Mouse (Mus musculus) kidney, adult 10 weeks (tissue): ENCODE results near the gene Kyat3. TPM values are rescaled to one million over a fixed set of nuclear protein-coding genes. Genes with fewer than 3 reads are reported as not detected.

Experiments used
- polyA plus RNA-seq: library from polyadenylated mRNA; stranded (reverse); fragments of 350-450 nt; fragmentation: Illumina TruSeq; extraction: RNeasy Lipid Tissue Mini Kit (QIAGEN cat#74804); gene quantifications from one replicate; pipeline ENCODE4 v1.2.3, GENCODE M21; 2014; ENCODE audit warnings: low read depth, low replicate concordance

Kyat3 gene
- 416 TPM for polyA plus RNA-seq

GRCm38 (mm10) chr3:142700442-142701322, at the start of gene Kyat3:
Gene Kyat3 (plus strand): TSS chr3:142701051.

GRCm38 (mm10) chr3:142764995-142765777, 64.3 kb downstream of the Kyat3 start, which contains the start of gene Gtf2b:
Gene Gtf2b (plus strand): TSS chr3:142765045.

Other genes starting within 250 kb of the Kyat3 start
- gene Gbp5, start 207.1 kb upstream of the Kyat3 start, polyA plus RNA-seq, result 3.9 TPM
- 21.5 TPM for gene Gbp7, start 170.7 kb upstream of the Kyat3 start, polyA plus RNA-seq
- gene Gbp3, start 141.0 kb upstream of the Kyat3 start, polyA plus RNA-seq, result 68.2 TPM
- 0.44 TPM for gene Gbp2b, start 106.2 kb upstream of the Kyat3 start, polyA plus RNA-seq
- 16.6 TPM for gene Gbp2, start 80.4 kb upstream of the Kyat3 start, polyA plus RNA-seq
- 69.8 TPM for gene Gtf2b, start 64.0 kb downstream of the Kyat3 start, polyA plus RNA-seq
- gene Pkn2, start 181.0 kb downstream of the Kyat3 start, polyA plus RNA-seq, result 98.3 TPM